Mouse (Mus musculus): ENCODE measurements at regions not wholly inside any gene's neighbourhood (a gene's known extent, or its start where the extent isn't known, plus 50 kb on each side); places are given as distances from the start of the nearest gene placed in this dataset. TPM values are rescaled to one million over a fixed set of nuclear protein-coding genes. Genes with fewer than 3 reads are reported as not detected.

Small RNA genes in the stretch of these regions (microRNA-seq; reads per million reads assigned to microRNA genes)
- not detected for gene Gm25255
- not detected for gene Gm25871

Measured in hindbrain, embryonic 14.5 days (tissue).